Mouse (Mus musculus): ENCODE data around the gene Cfap97d1. TPM values are rescaled to one million over a fixed set of nuclear protein-coding genes. Genes with fewer than 3 reads are reported as not detected.

The Cfap97d1 gene
- polyA plus RNA-seq, 2 experiments, result not detected

- ATAC-seq (ENCODE audit: insufficient read depth), result no peak
- Histone ChIP-seq H3K9ac (replicated peaks) (no peak overlapping the region), H3K36me3 (replicated peaks; ENCODE audit: control insufficient read depth, insufficient read depth, low read depth) (no peaks in the 10 kb centered on the region)
Observed at GRCm38 (mm10) chr11:101963043-101963442, 21.0 kb upstream of the Cfap97d1 start.

GRCm38 (mm10) chr11:101963473-101964291 lies 20.4 kb upstream of the Cfap97d1 start:
- H3K4me2 ChIP-seq (ENCODE audit: low read depth), result peak overlapping the region; percentile 53
- H3K9ac ChIP-seq (replicated peaks), result no peak overlapping the region
- no peak for TF ChIP-seq EP300 (IDR thresholded peaks at IDR 0.05; ENCODE audit: low read depth)
- TF ChIP-seq CTCF (IDR thresholded peaks at IDR 0.05; ENCODE audit: low read depth), result no peak
- WGBS (ENCODE audit: insufficient replicate concordance), result under 1% methylated on average over 78 of the region's 78 CpGs
- no peak for ATAC-seq (ENCODE audit: insufficient read depth)
- no peak for DNase-seq (ENCODE audit: low read depth in 3 of 3, low spot score in 3 of 3)
- no peak overlapping the region for H3K27ac ChIP-seq
- peak overlapping the region in 1 of 2 experiments; percentile 37; a peak in 2 of 4 replicates for H3K4me3 ChIP-seq (ENCODE audit: insufficient read depth in 1 of 2, low read depth in 2 of 2, low read length in 2 of 2)
- H3K9me3 ChIP-seq (ENCODE audit: control insufficient read depth, low read length), result no peaks in the 10 kb centered on the region
- peaks cover 55% of the 10 kb centered on the region for H3K27me3 ChIP-seq (ENCODE audit: control insufficient read depth, insufficient read depth, low read length)
- no peaks in the 10 kb centered on the region for H3K4me1 ChIP-seq (replicated peaks; ENCODE audit: control insufficient read depth in 2 of 2, insufficient read depth in 2 of 2, low read length in 1 of 2)
- H3K36me3 ChIP-seq (replicated peaks; ENCODE audit: control insufficient read depth, insufficient read depth, low read depth), result no peaks in the 10 kb centered on the region

More at GRCm38 (mm10) chr11:101963043-101963442, 21.0 kb upstream of the Cfap97d1 start:
- no peaks in the 10 kb centered on the region for H3K9me3 ChIP-seq (ENCODE audit: control insufficient read depth, low read length)
- no peak overlapping the region for H3K4me2 ChIP-seq (ENCODE audit: low read depth)
- H3K4me3 ChIP-seq (ENCODE audit: insufficient read depth in 1 of 2, low read depth in 2 of 2, low read length in 2 of 2), result no peak overlapping the region
- H3K27me3 ChIP-seq (ENCODE audit: control insufficient read depth, insufficient read depth, low read length), result peaks cover 55% of the 10 kb centered on the region
- no peak for TF ChIP-seq EP300 (IDR thresholded peaks at IDR 0.05; ENCODE audit: low read depth)
- TF ChIP-seq CTCF (IDR thresholded peaks at IDR 0.05; ENCODE audit: low read depth), result no peak
- DNase-seq (ENCODE audit: low read depth in 3 of 3, low spot score in 3 of 3), result no peak
- no peak overlapping the region for H3K27ac ChIP-seq
- no peaks in the 10 kb centered on the region for H3K4me1 ChIP-seq (replicated peaks; ENCODE audit: control insufficient read depth in 2 of 2, insufficient read depth in 2 of 2, low read length in 1 of 2)
- WGBS (ENCODE audit: insufficient replicate concordance), result 4% methylated on average over 11 of the region's 11 CpGs

DNA sequence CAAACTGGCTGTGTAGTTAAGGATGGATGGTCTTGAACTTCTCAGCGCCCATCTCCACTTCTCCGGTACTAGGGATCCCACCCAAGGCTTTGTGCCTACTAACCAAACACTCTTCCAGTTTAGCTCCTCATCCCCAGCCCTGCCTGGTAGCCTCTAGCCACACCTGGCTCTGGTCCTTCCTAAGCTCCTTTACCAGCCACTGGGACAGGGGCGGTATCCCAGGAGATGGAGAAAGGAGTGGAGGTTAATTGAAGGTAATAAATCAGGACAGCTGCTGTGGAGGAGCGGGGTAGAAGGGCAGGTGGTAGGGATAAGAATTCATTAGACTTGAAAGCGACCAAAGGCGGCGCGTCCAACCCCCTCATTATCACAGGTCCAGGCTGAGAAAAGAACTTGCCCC lies 19.4 kb upstream of the Cfap97d1 start:
- DNase-seq (ENCODE audit: low read depth in 3 of 3, low spot score in 3 of 3), result no peak
- no peak overlapping the region for H3K9ac ChIP-seq (replicated peaks)
- no peaks in the 10 kb centered on the region for H3K36me3 ChIP-seq (replicated peaks; ENCODE audit: control insufficient read depth, insufficient read depth, low read depth)
- peaks cover 55% of the 10 kb centered on the region for H3K27me3 ChIP-seq (ENCODE audit: control insufficient read depth, insufficient read depth, low read length)
- no peak overlapping the region for H3K4me2 ChIP-seq (ENCODE audit: low read depth)
- WGBS (ENCODE audit: insufficient replicate concordance), result 11% methylated on average over 8 of the region's 8 CpGs
- no peaks in the 10 kb centered on the region for H3K4me1 ChIP-seq (replicated peaks; ENCODE audit: control insufficient read depth in 2 of 2, insufficient read depth in 2 of 2, low read length in 1 of 2)
- no peak overlapping the region for H3K4me3 ChIP-seq (ENCODE audit: insufficient read depth in 1 of 2, low read depth in 2 of 2, low read length in 2 of 2)
- no peak overlapping the region for H3K27ac ChIP-seq
- H3K9me3 ChIP-seq (ENCODE audit: control insufficient read depth, low read length), result no peaks in the 10 kb centered on the region
- no peak for ATAC-seq (ENCODE audit: insufficient read depth)
- no peak for TF ChIP-seq EP300 (IDR thresholded peaks at IDR 0.05; ENCODE audit: low read depth)
- TF ChIP-seq CTCF (IDR thresholded peaks at IDR 0.05; ENCODE audit: low read depth), result no peak

GRCm38 (mm10) chr11:101965553-101965952 lies 18.5 kb upstream of the Cfap97d1 start:
- Histone ChIP-seq H3K27me3 (ENCODE audit: control insufficient read depth, insufficient read depth, low read length) (peaks cover 55% of the 10 kb centered on the region), H3K9ac (replicated peaks) (no peak overlapping the region), H3K4me2 (ENCODE audit: low read depth) (no peak overlapping the region), H3K9me3 (ENCODE audit: control insufficient read depth, low read length) (no peaks in the 10 kb centered on the region), H3K4me1 (replicated peaks; ENCODE audit: control insufficient read depth in 2 of 2, insufficient read depth in 2 of 2, low read length in 1 of 2) (no peaks in the 10 kb centered on the region), H3K36me3 (replicated peaks; ENCODE audit: control insufficient read depth, insufficient read depth, low read depth) (no peaks in the 10 kb centered on the region), H3K4me3 (ENCODE audit: insufficient read depth in 1 of 2, low read depth in 2 of 2, low read length in 2 of 2) (no peak overlapping the region), H3K27ac (no peak overlapping the region)
- 4% methylated on average over 2 of the region's 2 CpGs for WGBS (ENCODE audit: insufficient replicate concordance)
- TF ChIP-seq CTCF (IDR thresholded peaks at IDR 0.05; ENCODE audit: low read depth) (no peak), EP300 (IDR thresholded peaks at IDR 0.05; ENCODE audit: low read depth) (no peak)
- DNase-seq (ENCODE audit: low read depth in 3 of 3, low spot score in 3 of 3) (no peak), ATAC-seq (ENCODE audit: insufficient read depth) (no peak)

GRCm38 (mm10) chr11:101966965-101967614 lies 17.0 kb upstream of the Cfap97d1 start, which contains the start of gene Sost:
Gene Sost, minus strand, starts transcription at chr11:101967015.
- Histone ChIP-seq H3K4me3 (ENCODE audit: insufficient read depth in 1 of 2, low read depth in 2 of 2, low read length in 2 of 2) (no peak within 1 kb of the TSS), H3K4me2 (ENCODE audit: low read depth) (no peak within 1 kb of the TSS), H3K4me1 (replicated peaks; ENCODE audit: control insufficient read depth in 2 of 2, insufficient read depth in 2 of 2, low read length in 1 of 2) (no peaks in the 10 kb centered on the region), H3K9ac (replicated peaks) (no peak within 1 kb of the TSS), H3K27ac (no peak within 1 kb of the TSS), H3K27me3 (ENCODE audit: control insufficient read depth, insufficient read depth, low read length) (peaks cover 44% of the 10 kb centered on the region), H3K9me3 (ENCODE audit: control insufficient read depth, low read length) (no peaks in the 10 kb centered on the region), H3K36me3 (replicated peaks; ENCODE audit: control insufficient read depth, insufficient read depth, low read depth) (no peaks in the 10 kb centered on the region)
- 23% methylated on average over 10 of the region's 10 CpGs for WGBS (ENCODE audit: insufficient replicate concordance)
- no peak for TF ChIP-seq CTCF (IDR thresholded peaks at IDR 0.05; ENCODE audit: low read depth)
- DNase-seq (ENCODE audit: low read depth in 3 of 3, low spot score in 3 of 3) (no peak), ATAC-seq (ENCODE audit: insufficient read depth) (no peak)
